Mouse (Mus musculus): ENCODE results near the gene Fap.

Fap gene

DNA sequence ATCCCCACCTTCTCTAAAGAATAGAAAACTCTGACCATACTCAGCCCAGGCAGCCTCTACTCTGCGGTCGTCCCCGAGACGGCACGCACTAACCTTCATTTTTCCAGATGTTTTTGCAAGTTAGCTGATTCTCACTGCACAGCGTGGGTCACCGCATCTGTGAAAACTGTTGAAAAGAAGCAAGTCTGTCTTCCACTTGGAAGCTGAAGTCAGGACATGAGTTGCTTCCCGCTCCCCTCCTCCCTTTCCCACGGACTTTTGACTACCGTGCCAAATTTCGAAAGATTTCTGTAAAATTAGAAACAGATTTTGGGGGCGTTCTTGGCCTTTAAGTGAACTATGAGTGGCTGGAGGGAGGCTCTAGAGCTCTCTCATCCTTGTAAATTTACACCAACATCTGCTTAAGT is at the start of gene Fap:
Gene Fap (minus strand): TSS at position 323 of the 407 bp plus-strand sequence.
- DNase-seq, result peak; percentile 95

DNA sequence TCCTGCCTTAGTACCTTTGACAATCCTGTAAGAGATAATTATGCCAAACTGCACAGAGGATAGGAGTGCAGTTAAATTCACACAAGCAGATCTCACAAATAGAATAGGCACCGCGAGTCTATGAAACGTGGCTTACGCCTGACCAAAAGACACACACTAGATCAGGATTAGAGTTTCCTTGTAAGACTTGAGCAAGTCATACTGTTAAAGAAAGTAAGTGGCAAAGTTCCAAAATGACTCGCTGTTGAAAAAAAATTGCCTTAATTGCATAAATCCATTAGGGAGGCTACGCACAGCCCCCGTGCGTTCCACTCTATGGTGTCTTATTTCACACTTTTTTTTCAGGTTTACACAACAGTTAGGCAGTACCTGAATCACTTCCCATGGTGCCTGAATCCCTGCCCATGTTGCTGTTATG is 49.2 kb upstream of the Fap start:
- no peak for DNase-seq

DNA sequence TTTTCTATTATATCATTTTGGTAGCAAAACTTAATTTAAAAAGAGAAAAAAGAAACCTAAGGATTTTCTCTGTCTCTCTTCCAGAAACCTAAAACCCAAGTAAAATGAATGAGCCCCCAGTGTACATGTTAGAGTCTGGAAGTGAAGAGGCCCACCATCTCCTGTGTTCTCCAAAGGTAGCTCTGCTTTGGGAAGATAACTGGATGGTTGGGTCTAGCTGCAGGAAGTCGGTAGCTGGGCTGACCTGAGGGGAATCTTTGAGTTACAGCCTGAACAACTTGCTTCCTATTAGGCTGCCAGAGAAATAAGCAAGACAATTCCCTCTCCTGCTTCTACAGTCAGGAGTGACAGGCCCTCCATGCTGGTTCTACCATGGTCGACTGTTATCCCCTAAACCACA is 45.8 kb upstream of the Fap start:
- no peak for DNase-seq

DNA sequence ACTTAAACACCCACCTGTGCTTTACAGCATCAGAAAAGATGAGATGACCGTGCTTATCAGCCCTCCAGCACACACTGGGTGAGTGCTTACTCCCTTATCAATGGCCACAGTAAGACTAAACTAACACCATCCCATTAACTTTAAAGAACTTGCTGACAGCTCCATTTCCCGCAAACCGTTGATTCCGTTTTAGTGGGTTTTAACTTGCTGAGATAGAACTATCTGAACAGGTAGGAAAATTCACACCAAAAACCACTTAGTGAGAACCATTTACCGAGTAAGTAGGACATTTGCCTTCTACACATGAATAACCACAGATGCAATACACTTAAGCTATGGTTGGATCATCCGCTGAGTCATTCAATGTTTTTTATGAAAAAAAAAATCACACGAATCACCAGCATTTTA is 45.1 kb upstream of the Fap start:
- DNase-seq, result no peak

DNA sequence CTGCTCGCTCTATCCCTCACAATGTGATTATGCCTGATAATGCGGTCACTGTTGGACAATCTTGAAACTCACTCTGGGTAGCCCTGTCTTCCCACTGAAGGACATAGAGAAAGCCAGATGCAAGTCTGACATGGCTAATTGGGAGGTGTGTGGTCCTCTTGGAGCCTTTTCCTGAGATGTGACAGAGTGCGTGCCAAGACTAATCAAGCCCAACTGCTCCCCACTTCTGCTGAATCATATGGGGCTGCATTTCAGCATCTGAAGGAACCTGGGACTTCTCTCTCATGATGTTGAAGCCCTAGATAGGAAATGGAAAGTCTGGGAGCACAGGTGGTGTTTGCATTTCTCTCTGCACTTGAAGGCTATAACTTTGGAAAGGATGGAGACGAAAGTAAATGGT is 39.3 kb upstream of the Fap start:
- no peak for DNase-seq

DNA sequence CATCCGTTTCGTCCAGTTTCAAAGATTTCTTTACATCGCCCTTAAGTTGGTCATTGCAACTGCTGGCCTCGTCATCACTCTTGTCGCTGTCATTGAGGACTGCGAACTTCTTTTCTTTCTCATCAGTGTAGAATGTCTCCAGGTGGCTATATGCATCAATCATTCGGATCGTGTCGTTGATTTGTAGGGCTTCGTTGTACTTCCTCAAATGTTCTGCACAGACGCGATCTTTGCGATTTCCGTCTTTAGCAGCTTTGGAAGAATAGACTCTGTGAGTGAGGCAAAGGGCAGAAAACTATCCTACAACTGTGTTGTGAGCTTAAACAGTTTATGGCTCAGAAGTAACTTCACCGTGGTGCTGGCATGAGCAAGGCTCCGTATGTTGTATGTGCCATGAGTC is 32.3 kb upstream of the Fap start:
- no peak for DNase-seq

DNA sequence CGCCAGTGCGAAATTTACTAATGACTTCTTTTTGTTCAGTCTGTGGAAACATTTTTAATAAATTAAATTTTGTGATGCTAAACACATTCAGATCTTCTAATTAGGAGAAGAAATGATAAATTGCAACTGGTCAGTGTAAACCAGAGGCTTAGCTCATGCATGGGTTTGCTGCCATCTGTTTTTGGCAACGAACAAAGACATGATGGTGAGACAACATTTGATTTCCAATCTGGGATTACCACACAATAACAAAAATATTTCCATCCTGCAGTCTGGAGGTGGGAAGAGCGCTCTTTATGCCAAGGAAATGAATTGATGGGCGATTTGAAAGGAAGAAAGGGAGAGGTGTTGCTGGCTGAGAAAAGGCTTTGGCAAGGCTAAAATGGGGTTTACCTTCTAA is 29.7 kb upstream of the Fap start:
- no peak for DNase-seq

DNA sequence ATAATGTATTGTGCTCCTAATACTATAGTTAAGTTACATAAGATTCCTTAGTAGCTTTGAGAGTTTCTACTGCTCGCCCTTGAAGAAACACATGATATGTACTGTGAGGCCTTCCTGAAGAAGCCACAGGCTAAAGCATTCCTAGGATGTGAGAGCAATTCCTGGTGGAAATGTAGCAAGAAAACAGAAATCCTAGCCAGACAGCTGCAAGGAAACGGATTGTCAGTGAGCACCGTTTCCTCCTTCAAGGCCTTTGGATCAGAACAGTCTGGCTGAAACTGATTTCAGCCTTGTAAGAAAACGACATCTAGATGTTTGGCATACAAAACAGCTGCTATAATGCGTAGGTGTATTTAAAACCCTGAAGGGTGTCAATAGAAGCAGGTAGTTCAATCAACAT is 22.7 kb upstream of the Fap start:
- peak; percentile 92 for DNase-seq

DNA sequence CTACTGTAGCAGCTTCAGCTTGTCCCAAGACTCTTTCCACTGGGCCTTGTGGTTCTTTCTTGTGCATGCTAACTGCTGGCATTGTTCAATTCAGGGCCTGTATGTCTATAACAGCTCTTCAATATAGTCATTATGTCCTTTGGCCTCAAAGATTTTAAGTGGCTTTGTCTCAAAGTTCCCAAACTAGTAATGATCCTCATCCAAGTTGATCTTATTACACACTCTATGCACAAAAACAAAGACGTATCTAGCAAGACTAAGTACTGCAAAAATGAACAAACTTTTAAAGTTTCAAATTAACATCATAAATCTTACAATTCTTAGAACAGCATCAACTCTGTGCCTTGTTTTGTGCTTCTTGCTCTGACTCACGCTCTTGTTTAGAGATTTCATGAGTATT is 20.6 kb upstream of the Fap start:
- DNase-seq, result no peak

DNA sequence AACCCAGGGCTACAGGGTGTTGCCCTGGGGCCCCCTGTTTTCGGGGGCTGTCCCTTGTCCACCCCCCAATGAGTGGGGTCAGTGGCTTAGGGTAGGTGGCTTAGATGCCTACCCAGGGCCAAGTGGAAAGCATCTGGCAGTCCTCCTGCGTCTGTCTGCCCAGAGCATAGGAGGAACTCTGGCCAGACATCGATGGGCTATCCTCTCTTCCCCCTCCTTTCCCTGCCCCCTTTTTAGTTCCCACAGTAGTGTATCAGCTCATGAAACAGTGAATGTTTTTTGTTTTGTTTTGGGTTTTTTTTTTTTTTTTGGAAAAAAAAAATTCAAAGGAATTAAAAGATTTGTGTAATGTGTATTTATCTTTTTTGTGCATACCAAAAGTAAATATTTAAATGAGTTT is 17.7 kb upstream of the Fap start:
- DNase-seq, result no peak

DNA sequence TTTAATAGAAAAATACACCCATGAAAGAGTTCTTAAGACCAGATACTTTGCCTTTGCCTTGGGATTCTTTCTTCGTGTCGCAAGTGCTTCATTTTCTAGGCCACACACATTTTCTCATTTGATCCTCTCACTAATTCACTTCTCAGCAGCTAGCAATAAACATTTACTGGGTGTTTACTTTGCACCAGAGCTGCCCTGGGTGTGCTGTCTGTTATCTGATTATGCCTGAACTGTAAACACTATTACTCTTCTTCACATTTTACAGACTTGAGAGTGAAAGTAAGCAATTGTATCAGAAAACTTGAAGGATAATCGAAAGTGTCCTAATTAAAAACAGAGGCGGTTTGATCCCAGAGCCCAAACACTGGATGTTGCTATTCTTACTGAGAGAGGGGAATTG is 15.5 kb upstream of the Fap start:
- no peak for DNase-seq

DNA sequence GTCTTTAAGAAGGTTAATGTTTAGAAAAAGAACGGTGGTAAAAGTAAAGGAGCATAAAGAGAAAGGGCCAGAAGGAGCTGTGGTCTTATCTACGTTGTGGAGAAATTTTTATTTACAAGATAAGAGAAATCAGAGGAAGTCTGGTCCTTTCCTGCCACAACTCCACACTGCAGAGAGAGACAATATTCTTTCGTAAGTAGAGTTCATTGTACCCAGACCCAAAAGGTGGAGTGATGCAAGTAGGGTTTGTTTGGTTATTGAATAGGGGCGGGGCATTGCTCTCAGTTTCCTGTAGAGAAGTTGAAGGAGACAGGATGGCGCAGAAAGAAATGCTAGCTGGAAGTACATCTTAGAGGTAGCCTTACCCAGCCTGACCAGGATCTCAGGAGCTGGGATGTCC is 11.9 kb upstream of the Fap start:
- DNase-seq, result no peak

DNA sequence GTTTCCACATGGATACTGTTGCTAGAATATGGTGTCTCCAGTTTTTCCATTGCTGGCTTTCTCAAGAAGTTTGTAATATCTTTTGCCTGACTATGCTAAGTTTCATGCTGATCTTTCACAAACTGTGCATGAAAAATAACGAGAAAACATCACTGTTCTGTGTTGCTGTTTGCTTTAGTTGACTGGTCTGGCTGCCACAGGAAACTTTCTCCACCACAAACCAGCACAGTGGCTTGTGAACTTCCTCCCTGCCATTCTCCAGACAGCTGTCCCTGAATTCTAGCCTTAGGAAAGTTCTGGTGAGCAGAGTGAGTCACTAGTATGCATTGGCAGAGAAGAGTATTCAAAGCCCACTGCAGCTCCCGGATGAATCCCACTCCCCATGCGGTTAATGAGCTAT is 1.1 kb upstream of the Fap start:
- peak; percentile 81 for DNase-seq

DNA sequence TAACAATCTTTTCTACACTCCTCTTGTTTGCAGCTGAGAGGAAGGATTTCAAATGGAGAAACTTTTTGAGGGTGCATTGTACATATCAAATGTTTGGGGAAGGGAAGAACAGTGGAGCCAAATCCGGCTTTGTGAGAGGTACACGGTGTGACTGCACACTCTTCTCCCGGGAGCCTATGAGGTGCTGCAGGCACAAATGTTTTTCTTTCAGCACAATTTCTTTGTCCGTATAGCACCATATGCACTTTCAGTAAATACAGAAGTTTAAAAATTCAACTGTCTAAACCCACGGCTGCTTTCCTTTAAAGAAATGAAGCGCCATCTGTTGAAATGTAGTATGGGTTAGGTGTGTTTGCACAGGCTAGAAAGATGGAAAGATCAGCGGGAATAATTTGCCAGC is 375 bp upstream of the Fap start:
- peak; percentile 79 for DNase-seq

DNA sequence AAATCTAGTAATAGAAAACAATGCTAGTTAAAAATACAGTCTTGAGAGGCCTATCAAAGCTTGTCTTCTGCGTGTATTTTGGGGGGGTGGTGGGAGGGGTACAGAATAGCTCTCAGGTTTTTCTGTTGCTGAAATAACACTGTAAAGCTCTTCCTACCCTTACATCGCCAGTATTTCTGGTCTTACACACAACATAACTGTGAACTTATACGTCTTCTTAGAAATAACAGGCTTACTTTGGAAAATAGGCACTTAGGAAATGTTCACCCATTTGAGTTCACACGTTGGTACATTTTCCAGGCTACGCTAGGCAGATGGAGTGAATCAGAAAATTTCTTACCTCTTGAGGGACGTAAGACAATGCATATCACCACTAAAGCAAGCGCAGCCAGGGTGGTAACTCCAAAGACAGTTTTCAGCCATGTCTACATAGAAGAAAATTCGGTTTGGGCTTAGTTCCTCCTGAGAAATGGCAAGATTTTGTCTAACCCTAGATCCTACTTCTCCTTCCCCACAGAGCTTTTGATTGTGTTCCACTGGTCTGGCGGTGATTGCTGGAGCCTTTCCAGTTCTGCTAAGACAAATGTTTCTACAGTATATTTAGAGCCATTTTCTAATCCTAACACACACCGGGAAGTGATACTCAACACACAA is 649 bp downstream of the Fap start:
- no peak for DNase-seq

DNA sequence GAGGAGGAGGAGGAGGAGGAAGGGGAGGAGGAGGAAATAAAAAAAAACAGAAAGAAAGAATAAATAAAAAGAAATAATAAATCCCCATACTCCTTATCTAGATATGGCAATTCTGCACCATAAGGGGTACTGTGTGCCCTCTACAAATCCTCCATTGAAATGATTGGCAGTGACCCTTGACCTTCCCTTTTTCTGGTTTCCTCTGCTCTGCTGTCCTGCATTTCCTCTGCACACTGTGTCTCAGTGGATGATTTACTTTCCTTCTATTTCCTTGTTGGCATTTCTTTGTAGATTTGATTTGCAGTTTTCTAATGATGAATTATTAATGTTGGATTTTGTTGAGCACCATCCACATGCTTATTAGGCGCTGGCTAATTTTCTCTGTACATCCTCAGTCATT is 9.2 kb downstream of the Fap start:
- DNase-seq, result no peak

DNA sequence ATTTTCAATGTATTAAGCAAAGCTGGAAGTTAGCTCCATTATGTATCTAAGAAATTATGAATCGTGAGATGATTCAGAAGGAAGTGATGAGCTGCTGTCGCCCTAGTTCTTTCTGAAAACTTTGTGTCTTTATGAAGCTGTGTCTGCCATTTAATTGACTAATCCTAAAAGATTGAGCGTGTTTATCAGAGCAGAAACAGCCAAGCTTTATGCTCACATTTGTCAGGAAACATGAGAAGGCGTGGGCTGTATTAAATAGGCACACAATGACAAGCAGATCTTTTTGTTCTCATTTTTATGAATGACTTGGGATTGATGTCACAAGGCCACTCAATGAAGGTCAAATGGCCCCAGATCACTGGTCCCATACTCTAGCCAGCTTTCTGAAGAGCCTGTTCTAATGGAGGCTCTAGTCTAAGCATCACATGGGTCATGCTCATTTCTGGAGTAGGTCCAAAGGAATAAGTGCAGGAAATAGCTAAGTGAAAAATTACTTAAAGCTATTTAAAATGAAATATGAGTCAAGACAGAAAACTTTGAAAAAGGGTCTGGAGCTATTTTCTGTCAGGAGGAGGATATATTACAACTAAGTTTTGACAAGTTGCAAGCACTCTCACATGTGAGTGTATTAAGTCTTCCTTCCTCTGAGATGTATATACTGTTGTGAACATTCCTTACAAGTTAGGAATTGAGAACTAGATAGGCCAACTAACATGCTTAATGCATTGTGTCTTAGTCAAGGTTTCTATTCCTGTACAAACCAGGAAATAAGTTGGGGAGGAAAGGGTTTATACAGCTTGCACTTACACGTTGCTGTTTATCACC is 11.0 kb downstream of the Fap start:
- DNase-seq, result no peak

DNA sequence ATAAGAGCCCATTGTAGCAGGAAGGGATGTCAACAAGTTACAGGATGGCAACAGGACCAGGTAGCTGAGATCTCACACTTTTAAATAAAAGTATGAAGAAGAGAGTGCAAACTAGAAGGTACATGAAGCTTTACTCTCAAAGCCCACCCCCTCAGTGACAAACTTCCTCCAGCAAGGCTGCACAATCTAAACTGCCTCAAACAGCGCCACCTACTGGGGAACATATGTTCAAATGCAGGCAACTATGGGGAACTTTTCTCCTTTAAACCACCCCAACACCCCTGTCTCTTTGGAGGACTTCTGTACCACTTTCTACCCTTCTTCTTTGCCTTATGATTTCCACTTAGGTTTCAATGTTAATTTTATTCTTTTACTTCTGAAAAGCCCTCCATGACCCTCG is 16.5 kb downstream of the Fap start:
- DNase-seq, result no peak

DNA sequence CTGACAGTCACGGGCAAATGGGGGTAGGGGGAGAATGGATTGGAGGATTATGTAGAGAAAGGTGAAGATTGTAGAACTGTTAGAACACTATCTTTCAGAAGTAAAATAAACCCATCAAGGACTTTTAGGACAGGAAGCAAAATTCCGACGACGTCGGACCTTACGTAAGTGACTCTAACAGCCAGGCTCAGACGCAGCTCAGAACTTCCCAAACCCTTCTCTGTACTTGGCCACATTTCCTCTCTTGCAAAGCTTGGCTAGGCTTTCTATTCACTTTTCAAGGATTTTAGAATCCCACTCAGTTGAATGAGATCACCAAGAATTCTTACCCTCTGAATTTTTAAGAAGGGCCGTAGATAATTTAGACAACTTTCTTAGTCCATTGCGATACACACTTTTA is 17.5 kb downstream of the Fap start:
- peak; percentile 92 for DNase-seq

DNA sequence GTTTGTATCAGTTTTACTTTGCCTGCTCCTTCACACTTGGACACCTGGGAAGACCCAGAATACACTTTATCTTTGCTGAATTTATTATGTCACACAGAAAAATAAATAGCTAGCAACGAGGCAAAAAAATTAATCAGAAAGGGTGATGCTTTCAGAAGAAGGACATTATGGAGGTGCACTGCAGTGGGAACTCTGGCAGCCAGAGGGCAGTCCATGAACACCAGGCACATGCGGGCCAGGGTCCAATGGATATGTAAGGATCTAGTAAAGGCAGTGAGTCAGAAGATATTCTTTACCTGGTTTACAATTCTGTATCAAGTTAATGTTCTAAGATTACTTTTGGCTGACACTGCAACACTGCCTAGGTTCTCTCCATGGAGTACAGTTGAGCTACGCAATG is 24.2 kb downstream of the Fap start:
- no peak for DNase-seq

DNA sequence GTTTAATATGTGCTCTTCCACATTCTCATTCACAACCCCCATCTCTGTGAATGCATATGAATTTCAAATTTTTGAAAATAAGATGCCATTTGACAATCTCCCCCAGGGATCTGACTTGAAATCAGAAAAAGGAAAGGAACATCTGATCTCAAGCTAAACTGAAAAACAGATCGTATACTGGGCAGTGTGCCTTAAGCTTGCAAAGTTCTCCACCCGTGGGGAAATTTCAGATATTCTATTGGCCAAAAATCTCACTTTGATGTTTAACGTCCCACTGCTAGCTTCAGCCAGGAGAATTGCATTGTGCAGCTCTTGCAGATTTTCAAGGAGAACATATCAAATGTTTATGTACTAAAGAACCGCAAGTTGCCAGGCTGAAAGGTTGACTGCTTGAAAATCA is 24.7 kb downstream of the Fap start:
- DNase-seq, result no peak

DNA sequence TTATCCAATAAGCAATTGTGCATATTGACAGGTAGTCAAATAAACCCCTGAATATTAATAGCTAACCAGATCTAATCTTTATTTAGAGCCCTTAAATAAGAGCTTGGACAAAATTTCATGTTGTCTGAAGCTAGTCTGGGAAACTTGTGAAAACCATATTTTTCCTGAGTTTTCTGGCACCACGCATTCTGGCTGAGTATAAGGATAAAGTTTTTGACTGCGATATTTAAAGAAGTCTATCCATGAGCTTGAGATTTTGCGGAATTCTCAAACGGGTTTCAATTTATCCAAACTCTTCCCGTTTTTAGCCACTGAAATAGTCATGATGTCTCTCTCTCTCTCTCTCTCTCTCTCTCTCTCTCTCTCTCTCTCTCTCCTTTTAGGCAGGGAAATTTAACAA is 25.8 kb downstream of the Fap start:
- DNase-seq, result no peak

DNA sequence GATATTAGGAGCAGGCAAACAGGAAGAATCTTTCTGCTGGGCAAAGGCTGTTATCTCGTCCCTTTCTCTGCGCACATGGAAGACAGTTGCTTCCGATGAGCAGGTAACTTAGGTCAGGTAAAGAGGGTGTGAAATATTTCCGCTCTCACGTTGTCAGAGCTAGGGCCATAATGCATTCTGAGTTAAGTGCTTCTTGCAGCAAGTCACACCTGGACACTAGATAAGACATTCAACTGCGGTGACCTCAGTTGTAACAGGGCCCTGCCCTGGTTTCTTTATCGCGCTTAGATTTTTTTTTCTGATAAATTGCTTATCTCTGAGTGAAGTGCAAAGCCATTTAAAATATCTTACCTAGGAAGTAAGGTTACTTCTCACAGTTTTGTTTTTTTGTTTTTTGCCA is 38.4 kb downstream of the Fap start:
- no peak for DNase-seq

DNA sequence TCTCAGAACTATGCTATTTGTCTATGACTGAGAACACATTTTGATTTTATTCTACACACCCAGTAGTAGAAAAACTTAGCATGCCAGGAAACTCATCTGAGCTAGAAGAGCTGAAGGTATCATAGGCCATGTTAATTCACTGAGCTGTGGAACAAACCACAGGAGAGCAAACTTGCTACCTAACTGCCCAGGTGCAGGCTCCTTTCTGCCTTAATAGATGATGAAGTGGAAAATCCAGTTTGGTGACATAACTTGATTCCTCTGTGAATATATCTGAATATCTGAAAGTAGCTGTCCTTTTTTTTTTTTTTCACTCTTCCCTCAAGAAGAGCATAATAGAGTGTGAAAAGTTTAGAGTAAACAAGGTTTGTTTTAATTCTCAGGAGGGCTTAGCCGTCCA is 42.8 kb downstream of the Fap start:
- no peak for DNase-seq

DNA sequence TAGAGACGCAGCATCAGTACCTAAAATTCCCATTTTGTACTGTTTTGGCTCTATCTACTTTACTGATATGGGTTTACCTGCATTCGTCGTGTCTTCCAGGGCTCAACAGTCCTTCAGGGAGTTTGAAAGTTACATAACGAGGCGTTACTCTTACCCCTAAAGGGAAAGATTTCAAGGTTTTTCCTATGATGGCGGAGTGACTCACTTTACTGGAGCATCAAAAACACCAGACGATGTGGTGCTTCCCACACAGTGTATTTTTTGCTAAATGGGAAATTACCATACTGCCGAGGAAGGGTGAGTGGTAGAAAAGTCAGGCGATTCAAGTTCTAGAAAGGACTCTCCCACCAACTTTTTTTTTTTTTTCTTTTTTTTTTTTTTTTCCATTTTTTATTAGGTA is 47.5 kb downstream of the Fap start:
- DNase-seq, result no peak

All from heart, adult 11 months (tissue).